Mouse (Mus musculus): Measurements from ENCODE around the gene Mpst. TPM values are rescaled to one million over a fixed set of nuclear protein-coding genes. Genes with fewer than 3 reads are reported as not detected.

Gene Mpst
- total RNA-seq, 2 experiments from 2014 or later: 9.1 to 26.2 TPM

DNA sequence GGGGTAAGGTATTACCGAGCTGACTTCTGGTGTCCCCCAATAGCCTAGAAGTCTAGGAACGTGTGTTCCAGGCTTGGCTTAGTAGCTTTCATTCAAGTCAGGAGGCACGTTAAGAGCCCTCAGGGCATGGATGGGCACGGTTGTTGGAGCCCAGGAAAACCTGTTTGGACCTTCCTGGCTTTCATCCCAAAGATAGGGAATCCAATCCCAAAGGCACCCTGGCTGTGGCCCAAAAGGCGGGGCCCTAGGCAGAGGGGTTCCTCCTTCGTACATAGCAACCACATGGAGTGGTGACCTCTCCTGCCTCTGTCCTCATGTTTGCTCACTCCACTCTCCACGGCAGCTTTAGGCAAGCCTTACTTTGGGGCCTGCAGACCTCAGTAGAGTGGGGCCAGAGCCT, 3.8 kb upstream of the Mpst start:
- ATAC-seq (replicated peaks; ENCODE audit: poor library complexity, severe bottlenecking): no peak

DNA sequence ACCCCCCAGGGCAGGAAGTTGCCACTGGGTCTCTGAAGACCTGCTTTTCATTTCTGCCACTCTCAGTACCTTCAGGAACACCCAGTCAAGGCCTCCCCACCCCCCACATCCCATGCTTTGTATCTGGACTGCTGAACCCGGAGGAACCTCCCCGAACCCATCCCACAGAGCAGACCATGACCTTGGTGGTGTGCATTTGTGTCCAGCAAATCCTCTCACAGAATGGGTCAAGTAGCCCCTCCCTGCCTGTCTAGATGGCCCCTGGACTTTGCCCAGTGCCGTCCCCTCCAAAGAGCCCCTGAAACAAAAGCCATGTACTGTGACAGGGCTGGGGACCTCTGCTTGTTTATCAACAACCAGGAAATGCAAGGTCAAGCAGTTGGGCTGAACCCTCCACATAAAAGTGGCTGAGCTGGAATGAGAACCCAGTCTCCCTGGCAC, 2.9 kb upstream of the Mpst start:
- no peak for ATAC-seq (replicated peaks; ENCODE audit: poor library complexity, severe bottlenecking)

GRCm38 (mm10) chr15:78403896-78404295, 2.3 kb upstream of the Mpst start:
- ATAC-seq (replicated peaks; ENCODE audit: poor library complexity, severe bottlenecking): no peak

DNA sequence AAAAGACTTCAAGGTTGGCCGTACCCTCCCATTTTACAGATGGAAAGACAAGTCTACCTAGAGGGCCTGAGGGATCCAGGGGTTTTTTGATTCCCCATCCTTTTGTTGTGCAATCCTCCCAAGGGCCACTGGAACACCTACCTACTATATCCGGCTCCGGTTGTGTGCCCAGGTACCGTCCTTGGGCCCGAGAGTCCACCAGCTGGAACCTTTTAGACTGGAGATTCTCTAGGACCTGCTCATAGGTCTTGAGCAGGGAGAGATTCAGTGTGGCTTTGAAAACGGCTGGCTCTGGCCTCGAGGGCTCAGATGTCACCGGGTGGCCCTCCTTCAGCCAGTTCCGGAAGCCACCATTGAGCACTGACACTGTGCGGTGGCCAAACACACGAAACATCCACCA, 1.1 kb upstream of the Mpst start:
- no peak for ATAC-seq (replicated peaks; ENCODE audit: poor library complexity, severe bottlenecking)

DNA sequence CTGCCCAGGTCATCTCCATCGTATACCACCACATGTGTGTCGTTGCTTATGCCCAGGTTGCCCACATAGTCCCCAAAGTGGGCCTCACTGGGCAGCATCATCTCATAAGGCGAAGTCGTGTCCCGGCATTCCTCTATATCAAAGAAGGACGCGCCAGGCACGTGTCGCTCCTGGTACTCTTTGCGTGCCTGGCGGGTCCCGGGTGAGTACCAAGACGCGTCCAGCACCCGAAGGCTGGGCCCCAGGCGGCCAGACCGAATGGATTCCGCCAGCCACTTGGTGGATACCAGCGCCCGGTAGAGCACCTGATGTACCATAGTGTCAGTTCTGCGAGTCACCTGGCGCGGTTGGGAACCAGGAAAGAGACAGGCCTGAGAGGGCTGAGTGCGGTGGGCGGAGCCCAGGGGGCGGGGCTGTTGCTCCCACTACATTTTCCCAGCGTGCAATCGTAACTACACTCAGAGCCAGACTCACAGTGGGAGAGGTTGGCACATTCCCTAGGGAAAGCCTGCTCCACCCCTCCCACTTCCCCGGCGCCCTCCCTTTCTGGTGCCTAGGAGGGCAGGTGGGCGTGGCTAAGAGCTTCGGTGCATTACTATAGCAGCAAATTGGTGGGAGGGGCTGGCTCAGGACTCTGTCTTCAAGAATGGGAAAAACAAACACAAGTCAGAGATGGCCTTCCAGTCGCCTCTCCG, 552 bp upstream of the Mpst start, which contains the start of gene Tst:
Gene Tst (minus strand): TSS at position 391 of the 695 bp plus-strand sequence.
- peak; percentile 33 for ATAC-seq (replicated peaks; ENCODE audit: poor library complexity, severe bottlenecking)

- no peak for ATAC-seq (replicated peaks; ENCODE audit: poor library complexity, severe bottlenecking)
Observed at GRCm38 (mm10) chr15:78409570-78410052, 3.4 kb downstream of the Mpst start.

DNA sequence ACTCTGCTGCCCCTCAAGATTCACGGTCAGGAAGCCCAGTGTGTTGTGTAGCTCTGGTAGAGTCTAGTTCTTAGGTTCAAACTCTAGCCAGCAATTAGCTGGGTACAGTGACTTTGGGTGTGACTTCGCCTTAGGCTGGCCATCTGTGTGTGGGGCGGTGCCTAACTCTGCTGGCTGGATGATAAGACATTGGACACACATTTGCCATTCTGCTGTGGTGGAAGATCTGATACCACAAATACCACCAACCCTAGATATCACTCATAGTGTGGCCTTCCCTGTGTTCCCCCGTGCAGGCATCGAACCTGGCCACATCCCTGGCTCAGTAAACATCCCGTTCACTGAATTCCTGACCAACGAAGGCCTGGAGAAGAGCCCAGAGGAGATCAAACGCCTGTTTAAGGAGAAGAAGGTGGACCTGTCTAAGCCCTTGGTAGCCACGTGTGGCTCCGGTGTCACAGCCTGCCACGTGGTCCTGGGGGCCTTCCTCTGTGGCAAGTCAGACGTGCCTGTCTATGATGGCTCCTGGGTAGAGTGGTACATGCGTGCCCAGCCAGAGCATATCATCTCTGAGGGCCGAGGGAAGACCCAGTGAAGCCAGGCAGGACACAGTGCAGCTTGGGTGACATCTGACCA, 7.0 kb downstream of the Mpst start:
- ATAC-seq (replicated peaks; ENCODE audit: poor library complexity, severe bottlenecking): 0 out of 2 replicates have a peak, but pooled peaks have one; percentile 9

DNA sequence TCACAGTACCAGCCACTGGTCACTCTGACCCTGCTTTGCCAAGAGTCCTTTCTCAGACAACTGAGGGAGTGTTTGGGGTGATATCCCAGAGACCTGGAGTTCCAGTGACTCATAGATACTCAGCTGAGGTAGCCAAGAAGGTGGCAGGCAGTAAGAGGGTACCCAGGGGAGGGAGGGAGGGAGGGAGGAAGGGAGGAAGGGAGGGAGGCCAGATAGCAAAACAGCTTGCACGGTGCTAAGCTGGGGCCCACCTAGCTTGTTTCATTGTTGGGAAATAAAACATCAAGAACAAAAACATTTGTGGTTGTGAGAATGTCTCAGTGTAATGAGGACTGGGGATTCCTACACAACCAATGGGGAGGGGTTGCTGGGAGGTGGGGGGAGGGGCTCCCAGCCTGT, 7.5 kb downstream of the Mpst start:
- no peak for ATAC-seq (replicated peaks; ENCODE audit: poor library complexity, severe bottlenecking)

GRCm38 (mm10) chr15:78414157-78414556, 7.9 kb downstream of the Mpst start:
- no peak for ATAC-seq (replicated peaks; ENCODE audit: poor library complexity, severe bottlenecking)

- ATAC-seq (replicated peaks; ENCODE audit: poor library complexity, severe bottlenecking): no peak
Observed at GRCm38 (mm10) chr15:78416937-78417336, 10.7 kb downstream of the Mpst start.

DNA sequence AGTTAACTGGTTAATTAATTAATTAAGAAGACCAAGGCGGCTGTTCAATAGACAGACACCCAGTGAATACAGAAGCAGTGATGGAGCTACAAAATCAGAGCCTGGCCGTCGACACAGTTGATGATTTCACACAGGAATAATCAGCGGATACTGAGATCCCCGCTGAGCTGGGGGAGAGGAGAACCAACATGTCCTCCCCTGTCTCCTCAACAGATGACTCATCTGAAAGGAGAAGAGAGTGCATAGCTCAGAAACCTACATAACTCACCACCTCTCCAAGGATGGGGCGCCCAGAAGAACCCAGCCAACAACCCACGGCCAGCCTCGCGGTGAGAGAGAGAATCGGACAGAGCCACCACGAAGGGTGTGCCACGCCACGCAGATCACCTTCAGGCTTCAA, 14.2 kb downstream of the Mpst start:
- ATAC-seq (replicated peaks; ENCODE audit: poor library complexity, severe bottlenecking): no peak

DNA sequence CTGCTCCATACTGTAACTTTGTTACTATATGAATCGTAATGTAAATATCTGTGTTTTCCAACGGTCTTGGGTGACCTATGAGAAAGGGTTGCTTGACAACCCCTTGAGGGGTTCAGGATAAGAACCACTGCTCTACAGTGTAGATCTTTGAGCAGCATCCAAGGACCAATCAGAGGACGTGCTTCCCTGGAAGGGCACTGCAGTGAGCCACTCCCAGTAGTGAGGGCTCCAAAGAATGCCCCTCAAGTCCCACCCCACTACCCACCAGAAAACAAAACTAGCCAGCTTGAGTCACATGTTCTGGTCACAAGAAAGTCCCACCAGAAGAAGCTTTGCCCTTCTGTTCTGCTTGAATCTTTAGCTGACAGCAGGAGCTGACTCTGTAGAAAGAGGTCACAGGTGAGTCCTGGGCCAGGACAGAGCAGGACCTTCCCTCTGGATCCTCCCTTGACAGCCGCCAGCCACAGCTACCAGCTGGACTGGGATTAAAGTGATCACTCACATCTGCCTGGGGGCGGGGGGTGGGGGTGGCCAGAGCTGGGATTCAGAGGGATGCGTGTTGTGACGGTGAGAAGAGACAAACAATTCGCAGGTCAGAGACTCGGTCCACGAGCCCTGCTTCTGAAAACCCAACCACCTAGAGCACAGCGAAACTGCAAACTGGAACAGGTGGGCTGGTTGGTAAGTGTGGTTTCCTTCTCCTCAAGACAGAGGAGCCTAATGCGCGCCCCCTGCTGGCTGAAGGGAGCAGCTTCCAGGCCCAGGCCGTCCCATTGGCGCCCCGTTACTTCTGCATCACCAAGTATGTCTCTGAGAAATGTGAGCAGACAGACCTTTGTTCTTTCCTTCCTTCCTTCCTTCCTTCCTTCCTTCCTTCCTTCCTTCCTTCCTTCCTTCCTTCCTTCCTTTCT, 16.1 kb downstream of the Mpst start:
- ATAC-seq (replicated peaks; ENCODE audit: poor library complexity, severe bottlenecking): peak; percentile 75

GRCm38 (mm10) chr15:78424507-78424906, 18.3 kb downstream of the Mpst start:
- ATAC-seq (replicated peaks; ENCODE audit: poor library complexity, severe bottlenecking): no peak

- no peak for ATAC-seq (replicated peaks; ENCODE audit: poor library complexity, severe bottlenecking)
Observed at GRCm38 (mm10) chr15:78425230-78425629, 19.0 kb downstream of the Mpst start.

DNA sequence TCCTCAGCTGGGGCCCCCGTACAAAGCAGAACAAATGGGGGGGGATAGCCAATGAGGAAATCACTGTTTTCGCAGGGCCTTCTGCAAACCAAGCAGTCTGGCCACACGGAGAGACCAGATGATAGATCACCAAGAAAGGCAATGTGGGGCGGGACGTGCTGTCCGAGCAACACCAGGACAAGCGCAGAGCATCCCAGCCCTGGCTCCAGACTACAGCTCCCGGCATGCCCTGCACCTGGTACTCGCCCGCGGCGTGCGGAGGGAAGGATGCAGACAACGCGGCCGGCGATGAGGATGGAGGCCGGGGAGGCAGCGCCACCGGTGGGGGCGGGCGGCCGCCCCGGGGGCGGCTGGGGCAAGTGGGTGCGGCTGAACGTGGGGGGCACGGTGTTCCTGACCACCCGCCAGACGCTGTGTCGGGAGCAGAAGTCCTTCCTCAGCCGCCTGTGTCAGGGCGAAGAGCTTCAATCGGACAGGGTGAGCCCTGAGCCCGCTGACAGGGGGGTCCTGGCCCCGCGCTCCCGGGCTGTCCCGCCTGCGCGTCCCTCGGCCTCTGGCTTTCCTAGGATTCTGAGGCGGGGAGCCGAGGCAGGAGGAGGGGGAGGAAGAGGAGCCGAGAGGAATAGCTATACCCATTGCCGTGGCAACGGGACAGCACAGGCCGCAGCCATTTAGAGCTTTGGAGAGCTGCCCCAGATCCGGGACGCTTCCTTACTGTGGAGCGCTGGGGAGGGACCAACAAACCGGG, 22.3 kb downstream of the Mpst start, which contains the start of gene Kctd17:
Gene Kctd17 (plus strand): TSS at position 174 of the 748 bp plus-strand sequence.
- peak; percentile 34 for ATAC-seq (replicated peaks; ENCODE audit: poor library complexity, severe bottlenecking)

DNA sequence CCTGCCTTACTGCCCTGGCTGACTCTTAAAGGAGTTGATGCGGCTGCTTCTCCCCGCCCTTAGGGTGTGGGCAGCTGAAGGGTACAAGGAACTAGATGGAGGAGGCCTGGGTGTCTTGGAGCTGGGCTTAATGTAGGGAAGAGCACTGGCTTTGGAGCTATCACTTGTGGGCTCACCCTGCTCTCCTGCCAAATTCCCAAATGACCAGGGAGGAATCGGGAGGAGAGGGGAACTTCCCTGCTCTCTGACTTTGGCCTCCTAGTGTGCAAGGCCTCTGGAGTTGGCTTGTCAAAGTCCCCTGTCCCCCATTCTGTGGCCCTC, 22.9 kb downstream of the Mpst start:
- no peak for ATAC-seq (replicated peaks; ENCODE audit: poor library complexity, severe bottlenecking)

- no peak for ATAC-seq (replicated peaks; ENCODE audit: poor library complexity, severe bottlenecking)
Observed at GRCm38 (mm10) chr15:78429871-78430622, 23.8 kb downstream of the Mpst start.

DNA sequence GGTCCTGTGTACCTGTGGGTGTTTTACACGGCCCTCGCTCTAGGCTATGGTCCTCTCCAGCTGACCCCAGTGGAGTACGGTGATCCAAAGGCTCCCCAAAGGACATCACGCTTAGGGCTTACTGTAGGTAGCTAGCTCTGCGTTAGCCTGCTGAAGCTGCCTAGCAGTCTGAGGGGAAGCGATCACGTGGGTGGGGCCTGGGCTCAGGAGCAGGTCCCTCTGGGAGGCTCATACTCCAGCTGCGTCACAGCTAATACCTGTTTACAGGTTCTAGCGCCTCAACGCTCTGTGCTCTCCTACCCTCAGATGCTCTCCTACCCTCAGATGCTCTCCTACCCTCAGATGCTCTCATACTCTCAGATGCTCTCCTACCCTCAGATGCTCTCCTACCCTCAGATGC, 24.7 kb downstream of the Mpst start:
- ATAC-seq (replicated peaks; ENCODE audit: poor library complexity, severe bottlenecking): no peak

- ATAC-seq (replicated peaks; ENCODE audit: poor library complexity, severe bottlenecking): no peak
Observed at GRCm38 (mm10) chr15:78431541-78432121, 25.4 kb downstream of the Mpst start.
